Mouse (Mus musculus): Measurements from ENCODE around the gene Dbx1. TPM values are rescaled to one million over a fixed set of nuclear protein-coding genes. Genes with fewer than 3 reads are reported as not detected.

Gene Dbx1
- polyA plus RNA-seq, 1 experiment, result not detected

DNA sequence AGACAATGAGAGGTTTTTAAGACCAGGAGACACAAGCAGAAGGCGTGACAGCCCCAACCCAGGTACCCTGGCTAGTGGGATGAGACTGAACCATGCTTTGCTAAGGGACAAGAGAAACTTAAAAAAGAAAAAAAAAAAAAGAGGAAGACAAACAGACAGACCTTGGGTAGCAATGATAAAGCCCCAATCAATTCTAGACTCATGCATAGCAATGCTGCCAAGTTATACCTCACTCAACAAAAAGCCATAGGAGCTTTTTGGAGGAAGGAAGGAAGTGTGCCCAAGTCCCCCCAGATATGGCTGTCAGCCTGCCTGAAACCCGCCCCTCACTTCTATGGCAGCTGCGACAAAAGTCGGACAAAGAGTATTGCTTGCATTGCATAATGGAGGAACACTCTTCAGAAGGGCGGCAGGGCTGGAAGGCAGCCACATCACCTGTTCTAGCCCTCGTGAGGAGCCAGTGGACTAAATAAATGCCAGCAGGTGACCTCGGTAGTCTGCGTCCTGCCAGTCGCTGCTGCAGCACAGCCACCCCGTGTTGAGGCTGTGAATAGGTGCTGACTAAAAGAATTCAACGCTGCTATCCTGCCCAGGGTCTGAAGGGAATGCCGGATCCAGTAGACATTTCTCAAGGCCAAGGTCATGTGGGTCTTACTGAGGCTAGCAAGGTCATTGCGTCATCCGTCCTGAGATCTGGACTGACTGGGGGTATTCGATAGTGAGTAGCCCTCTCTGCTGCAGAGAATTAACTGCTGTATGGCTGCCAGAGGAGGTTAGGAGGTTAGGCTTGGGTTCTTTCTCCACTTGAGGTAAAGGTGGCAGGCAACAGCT, 31.5 kb downstream of the Dbx1 start:
- TF ChIP-seq MYOG (IDR thresholded peaks at IDR 0.05; ENCODE audit: control insufficient read depth in 1 of 3, insufficient read depth in 1 of 3, insufficient read length in 2 of 3, low read depth in 2 of 3), result no peak
- TF ChIP-seq TCF12 (IDR thresholded peaks at IDR 0.05; ENCODE audit: insufficient read depth, poor library complexity, severe bottlenecking), result no peak
- peak; percentile 5 for TF ChIP-seq POLR2AphosphoS2 (IDR thresholded peaks at IDR 0.05; ENCODE audit: insufficient read length, low read depth)
- peak in 1 of 3 experiments; percentile 10 for TF ChIP-seq MYOD1 (IDR thresholded peaks at IDR 0.05; ENCODE audit: control insufficient read depth in 1 of 3, insufficient read length in 2 of 3, low read depth in 2 of 3)
- TF ChIP-seq E2F4 (IDR thresholded peaks at IDR 0.05; ENCODE audit: insufficient read depth), result no peak
- TF ChIP-seq SRF (IDR thresholded peaks at IDR 0.05; ENCODE audit: control insufficient read depth, insufficient read length, low read depth), result no peak
- TF ChIP-seq TCF3 (IDR thresholded peaks at IDR 0.05; ENCODE audit: insufficient read length, low read depth), result no peak
- no peak for TF ChIP-seq CEBPB (IDR thresholded peaks at IDR 0.05; ENCODE audit: insufficient read depth, poor library complexity, severe bottlenecking)
- H3K79me2 ChIP-seq (ENCODE audit: control insufficient read depth, insufficient read depth), result no peaks in the 10 kb centered on the region
- H3K27me3 ChIP-seq (ENCODE audit: control insufficient read depth, insufficient read depth, insufficient read length), result no peaks in the 10 kb centered on the region
- no peak overlapping the region for H3K4me3 ChIP-seq
- no peak overlapping the region for H3K4me2 ChIP-seq (ENCODE audit: low read depth)
- no peak overlapping the region for H3ac ChIP-seq (ENCODE audit: control insufficient read depth, insufficient read length)
- H3K36me3 ChIP-seq (ENCODE audit: control insufficient read depth, insufficient read depth), result peaks cover 4% of the 10 kb centered on the region

GRCm38 (mm10) chr7:49604244-49604643, 32.4 kb downstream of the Dbx1 start:
- no peaks in the 10 kb centered on the region for H3K79me2 ChIP-seq (ENCODE audit: control insufficient read depth, insufficient read depth)

DNA sequence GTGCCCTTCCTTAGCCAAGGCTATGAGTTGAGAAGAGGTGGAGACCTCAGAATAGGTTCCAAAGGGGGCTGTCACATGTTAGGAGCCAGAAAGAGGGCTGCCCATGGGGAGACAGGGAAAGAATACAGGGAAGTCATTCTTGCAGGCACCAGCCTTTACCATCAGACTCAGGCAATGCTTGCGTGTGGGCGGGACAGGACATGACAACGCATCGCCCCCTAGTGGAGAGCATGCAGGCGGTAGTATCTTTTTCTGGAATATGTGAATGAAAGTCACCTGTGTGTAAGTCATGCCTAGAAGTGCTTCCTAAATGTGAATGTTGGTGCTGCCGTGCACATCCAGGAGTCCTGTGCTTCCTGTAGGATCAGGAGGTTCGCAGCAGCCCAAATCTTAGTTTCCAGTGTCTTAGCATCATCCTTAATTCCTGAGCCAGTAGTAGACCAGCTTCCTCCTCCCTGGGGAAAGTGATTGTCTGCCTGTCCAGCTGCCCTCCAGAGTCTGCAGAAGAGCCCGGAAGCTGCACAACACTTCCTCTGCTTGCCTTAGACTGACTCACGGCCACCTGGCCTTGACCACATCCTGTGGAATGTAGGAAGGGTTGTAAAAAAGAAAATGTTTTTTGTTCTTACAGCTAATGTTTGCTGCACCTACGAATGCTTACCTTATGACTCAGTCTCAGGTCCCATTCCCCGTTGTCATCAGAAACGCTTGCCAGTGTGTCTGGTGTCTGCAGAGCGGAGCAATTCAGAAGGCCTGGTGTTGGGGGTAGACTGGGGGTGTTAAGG, 35.3 kb downstream of the Dbx1 start:
- H3ac ChIP-seq (ENCODE audit: control insufficient read depth, insufficient read length), result no peak overlapping the region

More at GRCm38 (mm10) chr7:49604244-49604643, 32.4 kb downstream of the Dbx1 start:
- Histone ChIP-seq H3ac (ENCODE audit: control insufficient read depth, insufficient read length) (no peak overlapping the region), H3K36me3 (ENCODE audit: control insufficient read depth, insufficient read depth) (peaks cover 4% of the 10 kb centered on the region), H3K4me3 (no peak overlapping the region), H3K27me3 (ENCODE audit: control insufficient read depth, insufficient read depth, insufficient read length) (no peaks in the 10 kb centered on the region), H3K4me2 (ENCODE audit: low read depth) (no peak overlapping the region)
- TF ChIP-seq E2F4 (IDR thresholded peaks at IDR 0.05; ENCODE audit: insufficient read depth) (no peak), TCF12 (IDR thresholded peaks at IDR 0.05; ENCODE audit: insufficient read depth, poor library complexity, severe bottlenecking) (no peak), TCF3 (IDR thresholded peaks at IDR 0.05; ENCODE audit: insufficient read length, low read depth) (no peak), POLR2AphosphoS2 (IDR thresholded peaks at IDR 0.05; ENCODE audit: insufficient read length, low read depth) (no peak), MYOD1 (IDR thresholded peaks at IDR 0.05; ENCODE audit: control insufficient read depth in 1 of 3, insufficient read length in 2 of 3, low read depth in 2 of 3) (no peak), MAX (IDR thresholded peaks at IDR 0.05; ENCODE audit: low read depth) (no peak), SRF (IDR thresholded peaks at IDR 0.05; ENCODE audit: control insufficient read depth, insufficient read length, low read depth) (no peak), USF1 (IDR thresholded peaks at IDR 0.05; ENCODE audit: low read depth) (no peak), REST (IDR thresholded peaks at IDR 0.05; ENCODE audit: insufficient read depth, insufficient read length) (no peak), POLR2A (IDR thresholded peaks at IDR 0.05; ENCODE audit: insufficient read length, low read depth) (no peak), MYOG (IDR thresholded peaks at IDR 0.05; ENCODE audit: control insufficient read depth in 1 of 3, insufficient read depth in 1 of 3, insufficient read length in 2 of 3, low read depth in 2 of 3) (no peak), CEBPB (IDR thresholded peaks at IDR 0.05; ENCODE audit: insufficient read depth, poor library complexity, severe bottlenecking) (no peak)

GRCm38 (mm10) chr7:49599950-49600349, 36.7 kb downstream of the Dbx1 start:
- Histone ChIP-seq H3K4me2 (ENCODE audit: low read depth) (no peak overlapping the region), H3K27me3 (ENCODE audit: control insufficient read depth, insufficient read depth, insufficient read length) (no peaks in the 10 kb centered on the region), H3K79me2 (ENCODE audit: control insufficient read depth, insufficient read depth) (no peaks in the 10 kb centered on the region), H3K36me3 (ENCODE audit: control insufficient read depth, insufficient read depth) (peaks cover 11% of the 10 kb centered on the region), H3K4me3 (no peak overlapping the region), H3ac (ENCODE audit: control insufficient read depth, insufficient read length) (no peak overlapping the region)
- TF ChIP-seq POLR2A (IDR thresholded peaks at IDR 0.05; ENCODE audit: insufficient read length, low read depth) (no peak), CEBPB (IDR thresholded peaks at IDR 0.05; ENCODE audit: insufficient read depth, poor library complexity, severe bottlenecking) (no peak), REST (IDR thresholded peaks at IDR 0.05; ENCODE audit: insufficient read depth, insufficient read length) (no peak), MYOG (IDR thresholded peaks at IDR 0.05; ENCODE audit: control insufficient read depth in 1 of 3, insufficient read depth in 1 of 3, insufficient read length in 2 of 3, low read depth in 2 of 3) (no peak)

More for the DNA sequence above, 35.3 kb downstream of the Dbx1 start:
- no peaks in the 10 kb centered on the region for H3K79me2 ChIP-seq (ENCODE audit: control insufficient read depth, insufficient read depth)
- TF ChIP-seq E2F4 (IDR thresholded peaks at IDR 0.05; ENCODE audit: insufficient read depth) (no peak), SRF (IDR thresholded peaks at IDR 0.05; ENCODE audit: control insufficient read depth, insufficient read length, low read depth) (no peak), USF1 (IDR thresholded peaks at IDR 0.05; ENCODE audit: low read depth) (no peak), POLR2A (IDR thresholded peaks at IDR 0.05; ENCODE audit: insufficient read length, low read depth) (no peak), POLR2AphosphoS2 (IDR thresholded peaks at IDR 0.05; ENCODE audit: insufficient read length, low read depth) (peak; percentile 36), MYOD1 (IDR thresholded peaks at IDR 0.05; ENCODE audit: control insufficient read depth in 1 of 3, insufficient read length in 2 of 3, low read depth in 2 of 3) (peak in 2 of 3 experiments; percentile 50 to 51), MAX (IDR thresholded peaks at IDR 0.05; ENCODE audit: low read depth) (no peak), CEBPB (IDR thresholded peaks at IDR 0.05; ENCODE audit: insufficient read depth, poor library complexity, severe bottlenecking) (no peak)
- no peaks in the 10 kb centered on the region for H3K27me3 ChIP-seq (ENCODE audit: control insufficient read depth, insufficient read depth, insufficient read length)
- H3K4me2 ChIP-seq (ENCODE audit: low read depth), result peak overlapping the region; percentile 52
- no peak overlapping the region for H3K4me3 ChIP-seq
- peaks cover 11% of the 10 kb centered on the region for H3K36me3 ChIP-seq (ENCODE audit: control insufficient read depth, insufficient read depth)
